Mouse (Mus musculus) layer of hippocampus, postnatal 36 days (tissue): ENCODE data around the gene Recql5. TPM values are rescaled to one million over a fixed set of nuclear protein-coding genes. Genes with fewer than 3 reads are reported as not detected.

ENCODE experiments used
- DNase-seq, 2 experiments: peaks; one replicate each; pipeline ENCODE4 v3.0.0; 2022
- total RNA-seq, 2 experiments: library from RNA; stranded (reverse); gene quantifications; 2 replicates each; pipeline ENCODE4 v1.2.3; 2021

The Recql5 gene
- total RNA-seq, 2 experiments from 2014 or later: 30.4 to 35.1 TPM

DNA sequence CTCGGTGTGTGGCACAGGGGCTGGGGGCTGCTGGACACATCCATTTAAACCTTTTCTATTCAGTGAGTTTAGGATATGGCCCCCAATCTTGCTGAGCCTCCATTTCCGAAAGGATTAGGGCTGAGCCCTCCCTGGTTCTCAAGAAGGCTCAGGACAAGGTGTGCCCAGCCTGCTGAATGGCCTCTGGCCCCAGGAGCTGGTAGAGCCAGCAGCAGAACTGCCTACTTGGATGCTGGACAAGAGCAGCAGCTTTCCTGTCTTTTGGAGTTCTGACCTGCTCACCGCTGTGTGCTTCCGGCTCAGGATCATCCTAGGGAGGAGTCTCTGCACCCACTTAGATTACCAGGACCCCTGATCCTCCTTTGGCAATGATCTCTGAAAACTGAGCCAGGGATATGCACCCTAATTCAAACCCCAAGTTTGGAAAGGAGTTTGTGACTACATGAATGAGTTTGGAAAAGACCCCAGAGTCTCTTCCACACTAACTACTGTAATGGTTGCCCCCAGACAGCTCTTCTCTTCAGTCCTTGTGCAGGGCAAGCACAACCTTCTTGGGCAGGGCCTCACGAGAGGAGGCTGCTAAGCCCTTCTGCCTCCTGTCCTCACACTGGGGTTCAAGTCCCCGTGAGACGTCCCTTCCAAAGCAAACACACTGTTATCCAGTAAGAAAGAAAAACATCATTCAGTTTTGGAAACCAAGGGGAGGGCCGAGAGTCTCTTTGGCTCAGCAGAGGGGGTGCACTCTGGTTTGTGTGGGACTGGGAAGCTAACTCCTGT lies 32.5 kb downstream of the Recql5 start:
- no peak for DNase-seq

GRCm38 (mm10) chr11:115899486-115900266 lies 33.6 kb downstream of the Recql5 start, which contains the start of gene Smim5:
Gene Smim5, plus strand, starts transcription at chr11:115899966.
- DNase-seq: no peak

GRCm38 (mm10) chr11:115898886-115899285 lies 34.4 kb downstream of the Recql5 start:
- peak; percentile 37 to 63 for DNase-seq

DNA sequence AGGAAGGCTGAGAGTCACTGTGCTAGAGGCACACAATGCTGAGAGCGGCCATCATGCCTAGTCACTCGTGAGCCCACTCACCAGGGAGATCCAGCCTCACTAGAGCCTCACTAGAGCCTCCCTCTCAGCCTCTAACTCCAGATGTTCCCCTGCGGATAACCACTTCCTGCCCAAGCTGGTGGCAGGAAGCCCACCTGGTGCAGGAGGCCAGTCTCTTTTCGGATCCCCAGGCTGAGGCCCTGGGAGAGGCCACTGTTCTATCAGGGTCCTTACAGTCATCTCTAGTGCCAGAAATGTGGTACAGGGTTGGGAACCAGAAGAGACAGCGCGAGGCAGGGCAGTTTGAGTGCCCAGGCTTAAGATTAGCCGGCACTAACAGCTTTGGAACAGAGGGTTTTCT lies 34.8 kb downstream of the Recql5 start:
- DNase-seq: no peak

DNA sequence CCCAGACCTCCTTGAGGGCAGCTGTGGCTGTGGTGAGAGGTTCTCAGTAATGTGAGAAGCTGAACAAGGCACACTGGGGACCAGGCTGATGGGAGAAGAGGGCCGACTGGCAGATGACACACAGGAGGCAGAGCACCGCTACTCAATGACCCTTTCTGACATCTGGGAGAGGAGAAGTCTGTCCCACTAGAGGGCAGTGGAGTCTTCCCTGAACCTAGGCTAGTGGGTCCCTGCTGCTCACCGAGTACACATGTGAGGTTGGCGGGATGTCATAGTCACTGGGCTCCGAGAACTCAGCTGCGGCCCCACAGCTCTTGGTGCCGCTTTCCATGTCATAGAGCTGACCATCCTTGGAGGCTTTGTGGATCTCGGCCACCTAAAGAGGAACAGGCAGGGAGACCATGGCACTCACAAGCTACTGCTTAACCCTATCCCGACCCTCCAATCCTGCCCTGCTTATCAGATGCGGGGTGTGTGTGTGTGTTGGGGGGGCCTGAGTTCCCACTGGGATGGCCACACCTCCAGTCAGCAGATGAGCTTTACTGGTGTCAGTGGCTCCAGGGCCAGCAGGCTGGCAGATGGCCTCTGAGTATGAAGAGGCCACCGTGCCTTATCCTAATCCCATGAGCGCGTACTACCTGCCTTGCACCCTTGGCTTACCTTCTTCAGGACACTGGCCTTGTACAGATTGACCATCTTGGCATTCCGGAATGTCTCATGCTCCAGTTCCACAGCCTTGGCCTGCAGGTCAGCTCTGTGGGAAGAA lies 38.3 kb downstream of the Recql5 start:
- DNase-seq: no peak

- no peak for DNase-seq
Measured at GRCm38 (mm10) chr11:115893071-115893470, 40.2 kb downstream of the Recql5 start.

DNA sequence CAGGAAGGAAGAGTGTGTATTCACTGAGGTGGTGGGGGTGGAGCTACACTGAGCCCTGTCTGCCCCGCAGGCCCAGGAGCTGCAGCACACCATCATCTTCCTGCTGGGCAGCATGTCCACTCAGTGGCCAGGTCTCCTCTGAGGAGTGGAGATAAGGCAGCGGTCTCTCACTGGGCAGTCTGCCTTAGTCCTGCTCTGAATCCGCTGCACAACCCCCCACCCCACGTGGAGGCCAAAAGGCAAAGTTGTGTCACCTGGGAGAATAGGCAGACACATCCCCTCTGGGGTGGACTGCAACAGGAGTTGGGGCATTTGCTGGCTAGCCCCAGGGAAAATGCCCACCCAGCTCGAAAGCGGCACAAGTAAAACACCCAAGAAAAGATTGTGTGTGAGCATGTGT lies 41.1 kb downstream of the Recql5 start:
- no peak for DNase-seq

- DNase-seq: no peak
Measured at GRCm38 (mm10) chr11:115889159-115889558, 44.1 kb downstream of the Recql5 start.

DNA sequence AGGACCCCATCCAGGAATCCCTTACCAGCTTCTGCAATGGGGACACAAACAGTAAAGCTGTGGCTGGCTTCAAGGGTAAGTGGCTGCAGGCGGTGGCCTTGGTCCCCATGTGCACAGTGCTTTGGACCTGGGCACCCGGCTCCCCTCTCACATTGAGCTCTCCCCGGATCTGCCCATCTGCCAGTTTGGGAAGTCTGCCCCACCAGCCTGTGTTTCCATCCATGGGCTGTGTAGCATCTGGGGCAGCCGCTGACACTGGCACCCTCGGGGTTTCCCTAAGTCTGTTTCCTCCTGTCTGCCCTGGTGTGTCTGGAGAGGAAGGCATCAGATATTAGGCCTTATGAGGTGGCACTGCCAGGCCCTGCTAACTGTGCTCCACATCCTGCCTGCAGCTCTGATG lies 45.3 kb downstream of the Recql5 start:
- no peak for DNase-seq

DNA sequence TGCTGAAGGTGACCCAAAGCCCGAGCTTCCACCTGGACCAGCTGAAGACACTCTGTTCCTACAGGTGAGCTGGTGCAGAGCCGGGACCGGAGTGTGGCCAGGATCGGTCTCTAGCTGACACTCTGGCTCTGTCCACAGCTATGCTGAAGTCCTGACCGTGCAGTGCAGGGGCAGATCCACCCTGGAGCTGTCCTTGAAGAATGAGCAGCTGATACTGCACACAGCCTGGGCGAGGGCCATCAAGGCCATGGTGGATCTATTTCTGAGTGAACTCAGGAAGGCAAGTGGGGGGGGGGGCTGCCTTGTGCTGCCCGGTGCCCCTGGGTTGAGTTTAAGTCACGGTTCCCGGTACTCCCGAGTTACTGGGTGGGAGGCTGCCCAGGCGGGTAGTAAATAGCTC lies 46.8 kb downstream of the Recql5 start:
- DNase-seq: no peak

GRCm38 (mm10) chr11:115885281-115885680 lies 48.0 kb downstream of the Recql5 start:
- no peak for DNase-seq

GRCm38 (mm10) chr11:115884361-115884760 lies 48.9 kb downstream of the Recql5 start:
- no peak for DNase-seq

DNA sequence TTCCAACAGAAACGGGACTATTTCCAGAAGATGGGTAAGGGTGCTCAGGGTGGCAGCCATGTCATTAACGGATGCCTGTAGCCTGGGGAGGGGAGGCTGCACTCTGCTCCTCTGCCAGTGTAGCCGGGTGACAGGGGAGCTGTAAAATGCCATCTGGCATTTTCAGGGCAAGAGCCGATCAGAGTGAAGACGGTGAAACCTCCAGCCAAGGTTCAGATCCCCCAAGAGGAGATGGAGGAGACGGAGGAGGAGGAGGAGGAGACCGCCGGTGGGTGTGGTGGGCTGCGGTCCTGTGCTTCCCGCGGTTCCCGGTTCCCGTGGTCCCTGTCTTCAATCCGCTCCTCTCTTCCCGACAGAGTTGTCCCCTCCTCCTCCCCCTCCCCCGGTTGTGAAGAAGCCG lies 50.0 kb downstream of the Recql5 start:
- DNase-seq: no peak

DNA sequence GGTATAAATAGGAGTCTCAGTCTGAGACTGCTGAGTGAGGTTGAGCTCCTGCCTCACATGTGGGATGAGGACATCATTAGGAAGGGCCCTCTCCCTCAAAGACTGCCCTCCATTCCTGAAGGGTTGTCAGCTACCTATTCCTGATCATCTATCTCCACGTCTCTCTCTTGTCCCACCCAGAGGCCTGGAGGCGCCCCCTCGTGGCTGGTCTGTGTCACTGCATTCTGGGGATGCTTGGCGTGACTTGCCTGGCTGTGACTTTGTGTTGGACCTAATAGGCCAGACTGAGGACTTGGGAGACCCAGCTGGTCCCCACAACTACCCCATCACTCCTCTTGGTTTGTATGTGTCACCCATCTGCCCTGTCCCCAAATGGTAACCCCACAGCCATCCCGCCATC lies 52.3 kb downstream of the Recql5 start:
- DNase-seq: no peak

- DNase-seq: no peak
Measured at GRCm38 (mm10) chr11:115878071-115878470, 55.2 kb downstream of the Recql5 start.

DNA sequence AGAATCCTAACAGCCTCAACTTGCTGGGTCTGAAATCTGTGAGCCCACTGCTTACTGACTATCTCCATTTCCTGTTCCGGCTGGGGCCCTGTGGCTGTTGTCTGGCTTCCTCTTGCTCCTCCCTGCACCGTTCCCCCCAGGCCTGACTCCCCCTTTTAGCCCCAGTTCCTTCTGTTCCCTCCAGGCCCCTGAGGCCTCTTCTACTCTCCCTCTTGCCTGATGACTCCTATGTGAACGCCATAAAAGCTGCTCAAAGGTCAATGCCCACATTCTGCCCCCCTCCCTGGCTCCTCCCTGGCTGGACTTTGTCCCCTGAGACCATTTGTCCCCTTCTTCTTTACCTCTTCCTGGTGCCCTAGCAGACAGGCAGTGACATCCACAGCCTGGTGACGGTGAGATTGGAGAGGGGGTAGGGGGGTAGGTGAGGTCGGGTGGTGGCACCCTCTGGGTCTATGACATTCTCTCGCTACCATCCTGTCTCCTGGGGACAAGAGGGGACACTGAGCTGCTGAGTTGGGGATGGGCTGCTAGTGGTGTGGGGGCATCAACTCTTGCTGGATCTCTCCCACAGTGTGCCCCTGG lies 56.0 kb downstream of the Recql5 start:
- DNase-seq: no peak

DNA sequence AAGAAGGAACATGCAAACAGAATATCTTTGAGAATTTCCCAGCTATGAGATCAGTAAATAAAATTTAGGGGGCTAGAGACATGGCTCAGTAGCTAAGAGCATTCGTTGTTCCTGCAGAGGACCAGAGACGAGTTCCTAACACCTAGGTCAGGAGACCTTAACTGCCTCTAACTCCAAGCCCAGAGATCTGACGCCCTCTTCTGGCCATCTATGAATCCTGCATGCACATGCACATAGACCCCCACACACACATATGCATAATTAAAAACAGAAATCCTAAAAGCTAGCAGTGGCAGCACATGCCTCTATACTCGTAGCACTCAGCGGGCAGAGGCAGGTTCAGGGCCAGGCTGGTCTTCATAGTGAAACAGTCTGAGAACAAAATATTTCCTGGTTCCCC lies 56.8 kb downstream of the Recql5 start:
- DNase-seq: no peak

- DNase-seq: no peak
Measured at GRCm38 (mm10) chr11:115875935-115876334, 57.3 kb downstream of the Recql5 start.

DNA sequence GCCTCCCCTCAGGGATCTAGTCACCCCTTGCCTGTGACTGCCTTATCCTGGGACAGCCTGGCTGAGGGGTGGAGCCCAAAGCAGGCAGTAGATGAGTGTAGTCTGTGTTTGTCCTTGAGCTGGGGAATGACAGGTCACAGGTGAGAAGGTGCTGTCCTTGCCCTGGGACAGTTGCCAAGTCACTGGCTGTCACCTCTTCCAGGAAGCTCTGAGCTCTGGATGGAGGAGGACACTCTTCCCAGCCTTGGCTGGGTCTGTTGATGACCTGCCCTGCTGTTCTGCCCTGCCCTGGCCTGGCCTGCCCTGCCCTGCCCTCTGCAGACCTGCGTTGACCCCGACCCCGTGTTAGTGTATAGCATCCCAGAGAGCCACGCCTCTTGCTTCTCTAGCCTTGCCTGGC lies 60.8 kb downstream of the Recql5 start:
- DNase-seq: no peak

DNA sequence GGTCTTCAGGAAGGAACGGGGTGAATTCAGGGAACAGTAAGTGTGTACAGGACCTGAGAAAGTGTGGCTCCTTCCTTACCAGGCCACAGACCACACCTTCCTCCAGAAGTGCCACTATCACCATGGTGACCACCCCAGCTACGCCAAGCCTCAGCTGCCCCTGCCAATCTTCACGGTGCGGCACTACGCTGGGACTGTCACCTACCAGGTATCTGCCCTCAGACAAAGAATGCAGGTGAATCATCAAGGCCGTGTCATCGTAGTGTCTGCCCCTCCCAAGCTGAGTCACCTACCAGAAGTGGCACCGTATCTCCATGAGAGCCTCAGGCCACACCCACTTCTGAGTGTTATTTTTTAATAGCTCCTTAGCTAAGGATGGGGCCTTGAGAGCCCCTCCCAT lies 63.9 kb downstream of the Recql5 start:
- no peak for DNase-seq

GRCm38 (mm10) chr11:115863895-115864294 lies 69.4 kb downstream of the Recql5 start:
- DNase-seq: no peak

- peak; percentile 66 to 73 for DNase-seq
Measured at GRCm38 (mm10) chr11:115859143-115859945, 73.9 kb downstream of the Recql5 start.
